Mouse (Mus musculus): ENCODE measurements around the gene Cd163. TPM values are rescaled to one million over a fixed set of nuclear protein-coding genes. Genes with fewer than 3 reads are reported as not detected.
"Not testable (repeated sequence)": the region's sequence is repeated elsewhere in the genome, so short reads cannot be mapped to it uniquely, and the experiment has no call there.

Cd163 gene
- polyA plus RNA-seq, 1 experiment from 2014 or later = not detected

DNA sequence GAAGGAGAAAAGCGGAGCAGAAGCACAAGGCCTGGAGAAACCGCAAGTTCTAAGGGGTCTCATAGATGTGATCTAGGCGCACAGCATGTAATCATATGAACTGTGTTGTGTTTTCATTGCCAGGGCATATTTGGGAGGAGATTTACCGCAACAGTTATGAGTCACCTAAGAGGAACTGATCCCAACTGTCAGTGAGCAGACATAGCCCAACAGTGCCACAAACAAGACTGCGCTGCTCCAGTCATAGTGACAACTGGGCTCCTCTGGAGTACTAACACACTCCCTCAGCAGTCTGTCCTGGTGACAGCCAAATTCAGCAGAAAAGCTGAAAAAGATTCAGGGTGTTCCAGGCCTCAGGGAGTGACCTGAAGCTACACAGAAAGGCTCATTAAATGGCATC, 7.1 kb upstream of the Cd163 start:
- H3K9ac ChIP-seq (ENCODE audit: low read depth, low read length); H3K4me1 ChIP-seq (ENCODE audit: control insufficient read depth, insufficient read depth, low read length); H3K27me3 ChIP-seq (ENCODE audit: control insufficient read depth, insufficient read depth, low read length); H3K9me3 ChIP-seq (replicated peaks; ENCODE audit: control insufficient read depth, low read length); H3K27ac ChIP-seq (ENCODE audit: low read depth, low read length); H3K4me3 ChIP-seq (ENCODE audit: low read depth, low read length); H3K36me3 ChIP-seq (ENCODE audit: control insufficient read depth, insufficient read depth, low read length); ATAC-seq (replicated peaks; ENCODE audit: insufficient number of reproducible peaks, low FRiP score, low TSS enrichment); H3K4me2 ChIP-seq: not testable (repeated sequence)
- WGBS (ENCODE audit: insufficient replicate concordance) = 88% methylated on average over 4 of the region's 5 CpGs

DNA sequence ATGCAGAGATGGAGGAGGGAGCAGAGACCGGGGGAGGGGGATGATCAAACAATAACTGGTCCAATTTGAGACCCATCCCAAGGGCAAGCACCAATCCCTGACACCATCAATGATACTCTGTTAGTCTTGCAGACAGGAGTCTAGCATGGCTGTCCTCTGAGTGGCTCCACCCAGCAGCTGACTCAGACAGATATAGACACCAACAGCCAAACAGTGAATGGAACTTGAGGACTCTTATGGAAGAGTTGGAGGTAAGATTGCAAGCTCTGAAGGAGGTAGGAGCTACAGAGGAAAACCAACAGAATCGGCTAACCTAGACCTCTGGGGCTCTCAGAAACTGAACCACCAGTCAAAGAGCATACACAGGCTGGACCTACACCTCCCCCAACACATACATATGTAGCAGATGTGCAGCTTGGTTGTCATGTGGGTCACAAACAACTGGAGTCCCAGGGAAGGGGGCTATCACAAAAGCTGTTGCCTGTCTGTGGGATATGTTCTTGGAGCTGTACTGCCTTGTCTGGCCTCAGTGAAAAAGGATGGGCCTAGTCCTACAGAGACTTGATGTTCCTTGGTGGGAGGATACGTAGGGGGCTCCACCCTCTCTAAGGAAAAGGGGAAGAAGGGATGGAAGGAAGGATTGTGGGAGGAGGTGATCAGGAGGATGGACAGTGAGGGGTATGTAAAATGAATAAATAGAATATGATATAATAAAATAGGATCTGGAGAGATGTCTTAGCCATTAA, 2.8 kb upstream of the Cd163 start:
- Histone ChIP-seq H3K4me3 (ENCODE audit: low read depth, low read length) (no peak overlapping the region), H3K27ac (ENCODE audit: low read depth, low read length) (no peak overlapping the region), H3K27me3 (ENCODE audit: control insufficient read depth, insufficient read depth, low read length) (no peaks in the 10 kb centered on the region), H3K4me2 (no peak overlapping the region), H3K9ac (ENCODE audit: low read depth, low read length) (no peak overlapping the region), H3K36me3 (ENCODE audit: control insufficient read depth, insufficient read depth, low read length) (no peaks in the 10 kb centered on the region), H3K9me3 (replicated peaks; ENCODE audit: control insufficient read depth, low read length) (no peaks in the 10 kb centered on the region), H3K4me1 (ENCODE audit: control insufficient read depth, insufficient read depth, low read length) (no peaks in the 10 kb centered on the region)
- 71% methylated on average over 3 of the region's 3 CpGs for WGBS (ENCODE audit: insufficient replicate concordance)
- no peak for ATAC-seq (replicated peaks; ENCODE audit: insufficient number of reproducible peaks, low FRiP score, low TSS enrichment)

DNA sequence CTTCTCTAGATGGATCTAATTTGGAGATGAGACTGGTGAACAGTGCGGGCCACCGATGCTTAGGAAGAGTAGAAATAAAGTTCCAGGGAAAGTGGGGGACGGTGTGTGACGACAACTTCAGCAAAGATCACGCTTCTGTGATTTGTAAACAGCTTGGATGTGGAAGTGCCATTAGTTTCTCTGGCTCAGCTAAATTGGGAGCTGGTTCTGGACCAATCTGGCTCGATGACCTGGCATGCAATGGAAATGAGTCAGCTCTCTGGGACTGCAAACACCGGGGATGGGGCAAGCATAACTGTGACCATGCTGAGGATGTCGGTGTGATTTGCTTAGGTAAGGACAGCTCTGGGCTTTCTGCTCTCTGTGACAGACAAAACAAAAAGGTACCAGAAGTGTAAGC, 4.5 kb downstream of the Cd163 start:
- no peak overlapping the region for H3K4me3 ChIP-seq (ENCODE audit: low read depth, low read length)
- WGBS (ENCODE audit: insufficient replicate concordance) = 80% methylated on average over 8 of the region's 8 CpGs
- H3K4me2 ChIP-seq = no peak overlapping the region
- no peaks in the 10 kb centered on the region for H3K27me3 ChIP-seq (ENCODE audit: control insufficient read depth, insufficient read depth, low read length)
- no peaks in the 10 kb centered on the region for H3K4me1 ChIP-seq (ENCODE audit: control insufficient read depth, insufficient read depth, low read length)
- no peak for ATAC-seq (replicated peaks; ENCODE audit: insufficient number of reproducible peaks, low FRiP score, low TSS enrichment)
- H3K9me3 ChIP-seq (replicated peaks; ENCODE audit: control insufficient read depth, low read length) = no peaks in the 10 kb centered on the region
- no peak overlapping the region for H3K27ac ChIP-seq (ENCODE audit: low read depth, low read length)
- H3K36me3 ChIP-seq (ENCODE audit: control insufficient read depth, insufficient read depth, low read length) = no peaks in the 10 kb centered on the region
- H3K9ac ChIP-seq (ENCODE audit: low read depth, low read length) = no peak overlapping the region

- Histone ChIP-seq H3K4me3 (ENCODE audit: low read depth, low read length) (no peak overlapping the region), H3K9me3 (replicated peaks; ENCODE audit: control insufficient read depth, low read length) (no peaks in the 10 kb centered on the region), H3K9ac (ENCODE audit: low read depth, low read length) (no peak overlapping the region), H3K36me3 (ENCODE audit: control insufficient read depth, insufficient read depth, low read length) (no peaks in the 10 kb centered on the region), H3K4me2 (no peak overlapping the region), H3K27ac (ENCODE audit: low read depth, low read length) (no peak overlapping the region), H3K27me3 (ENCODE audit: control insufficient read depth, insufficient read depth, low read length) (no peaks in the 10 kb centered on the region), H3K4me1 (ENCODE audit: control insufficient read depth, insufficient read depth, low read length) (no peaks in the 10 kb centered on the region)
- ATAC-seq (replicated peaks; ENCODE audit: insufficient number of reproducible peaks, low FRiP score, low TSS enrichment) = no peak
- WGBS (ENCODE audit: insufficient replicate concordance) = 76% methylated on average over 6 of the region's 6 CpGs
Measured at GRCm38 (mm10) chr6:124312292-124312691, 7.8 kb downstream of the Cd163 start.

GRCm38 (mm10) chr6:124320371-124320770, 15.9 kb downstream of the Cd163 start:
- Histone ChIP-seq H3K4me3 (ENCODE audit: low read depth, low read length) (no peak overlapping the region), H3K27ac (ENCODE audit: low read depth, low read length) (no peak overlapping the region), H3K9me3 (replicated peaks; ENCODE audit: control insufficient read depth, low read length) (no peaks in the 10 kb centered on the region), H3K4me1 (ENCODE audit: control insufficient read depth, insufficient read depth, low read length) (no peaks in the 10 kb centered on the region), H3K36me3 (ENCODE audit: control insufficient read depth, insufficient read depth, low read length) (no peaks in the 10 kb centered on the region), H3K9ac (ENCODE audit: low read depth, low read length) (no peak overlapping the region), H3K4me2 (no peak overlapping the region), H3K27me3 (ENCODE audit: control insufficient read depth, insufficient read depth, low read length) (no peaks in the 10 kb centered on the region)
- no peak for ATAC-seq (replicated peaks; ENCODE audit: insufficient number of reproducible peaks, low FRiP score, low TSS enrichment)
- 62% methylated on average over 6 of the region's 6 CpGs for WGBS (ENCODE audit: insufficient replicate concordance)

DNA sequence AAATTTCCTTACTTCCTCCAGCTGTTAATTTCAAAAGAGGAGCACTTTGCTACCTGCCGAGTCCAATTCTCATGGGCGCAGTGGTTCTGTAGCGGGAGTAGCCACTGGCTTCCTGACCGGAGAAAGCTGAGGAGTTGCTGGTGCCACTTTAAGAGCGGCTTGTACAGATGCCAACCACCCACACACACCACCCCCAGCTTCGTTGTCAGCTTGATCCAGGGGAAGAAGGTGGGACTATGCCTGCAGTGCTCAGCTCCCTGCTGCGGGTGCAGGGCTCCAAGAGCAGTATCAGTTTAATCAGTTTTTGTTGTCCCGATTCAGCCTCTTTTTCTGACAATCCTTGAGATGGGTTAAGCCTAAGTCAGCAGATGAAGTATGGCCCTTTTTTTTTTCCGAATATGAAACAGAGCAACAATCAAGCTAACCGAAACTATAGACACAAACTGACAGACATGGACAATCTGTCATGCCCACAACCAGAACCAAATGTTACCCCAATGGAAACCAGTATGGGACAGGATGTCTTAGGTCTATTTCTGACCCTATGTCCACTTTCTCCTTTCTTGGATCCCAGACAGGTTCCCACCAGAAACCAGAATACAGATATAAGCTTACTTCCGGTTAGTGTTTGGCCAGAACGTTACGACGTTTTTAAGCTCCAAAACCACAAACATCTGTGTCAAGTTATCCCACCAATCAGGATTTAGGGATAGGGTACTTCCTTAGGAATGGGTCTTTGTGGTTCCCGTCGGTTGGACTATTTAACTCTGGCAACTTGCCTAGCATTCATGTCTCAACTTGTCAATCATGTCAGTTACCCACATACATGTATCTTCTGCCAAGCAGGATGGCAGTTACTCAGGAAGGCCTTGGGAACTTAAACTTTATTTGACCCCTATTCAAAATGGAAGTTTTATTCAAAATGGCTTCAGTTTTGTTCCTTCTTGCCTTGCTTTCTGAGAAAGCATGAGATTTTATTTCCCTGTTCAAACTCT, 17.3 kb downstream of the Cd163 start:
- Histone ChIP-seq H3K4me1 (ENCODE audit: control insufficient read depth, insufficient read depth, low read length) (no peaks in the 10 kb centered on the region), H3K9me3 (replicated peaks; ENCODE audit: control insufficient read depth, low read length) (no peaks in the 10 kb centered on the region), H3K27ac (ENCODE audit: low read depth, low read length) (no peak overlapping the region), H3K4me2 (no peak overlapping the region), H3K4me3 (ENCODE audit: low read depth, low read length) (no peak overlapping the region), H3K9ac (ENCODE audit: low read depth, low read length) (no peak overlapping the region), H3K36me3 (ENCODE audit: control insufficient read depth, insufficient read depth, low read length) (no peaks in the 10 kb centered on the region), H3K27me3 (ENCODE audit: control insufficient read depth, insufficient read depth, low read length) (no peaks in the 10 kb centered on the region)
- no peak for ATAC-seq (replicated peaks; ENCODE audit: insufficient number of reproducible peaks, low FRiP score, low TSS enrichment)
- 82% methylated on average over 16 of the region's 16 CpGs for WGBS (ENCODE audit: insufficient replicate concordance)

DNA sequence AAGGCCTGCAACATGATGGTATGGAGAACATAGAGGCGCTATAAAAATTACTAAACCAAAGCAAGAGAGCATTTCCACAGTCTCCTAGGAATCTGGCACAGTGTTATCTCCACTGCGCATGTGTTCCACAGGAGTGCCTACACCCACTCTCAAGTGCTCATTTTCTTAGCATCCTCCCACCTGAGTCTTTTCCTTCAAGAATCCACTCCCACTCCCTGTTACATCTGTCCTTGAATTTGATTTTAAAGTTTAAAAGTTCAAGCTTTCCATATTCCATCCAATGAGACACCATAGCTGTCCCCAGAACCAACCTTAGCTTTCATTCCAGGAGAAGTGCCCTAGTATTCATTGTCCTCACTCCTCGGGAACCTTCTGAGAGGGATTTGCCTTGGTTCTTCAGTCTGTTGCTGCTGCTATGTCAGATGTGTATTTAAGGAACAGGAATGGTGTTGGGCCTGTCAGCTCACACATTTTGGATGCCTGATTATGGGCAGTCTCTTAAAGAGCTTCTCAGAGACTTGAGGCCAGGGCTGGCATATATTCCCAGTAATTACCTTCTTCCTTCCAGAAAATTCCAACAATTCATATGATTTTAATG, 24.0 kb downstream of the Cd163 start:
- H3K9ac ChIP-seq (ENCODE audit: low read depth, low read length) = no peak overlapping the region
- ATAC-seq (replicated peaks; ENCODE audit: insufficient number of reproducible peaks, low FRiP score, low TSS enrichment) = no peak
- no peaks in the 10 kb centered on the region for H3K36me3 ChIP-seq (ENCODE audit: control insufficient read depth, insufficient read depth, low read length)
- H3K27me3 ChIP-seq (ENCODE audit: control insufficient read depth, insufficient read depth, low read length) = no peaks in the 10 kb centered on the region
- H3K9me3 ChIP-seq (replicated peaks; ENCODE audit: control insufficient read depth, low read length) = no peaks in the 10 kb centered on the region
- H3K4me2 ChIP-seq = no peak overlapping the region
- no peak overlapping the region for H3K27ac ChIP-seq (ENCODE audit: low read depth, low read length)
- whole genome bisulfite sequencing (ENCODE audit: insufficient replicate concordance) = 87% methylated on average over 3 of the region's 3 CpGs
- H3K4me1 ChIP-seq (ENCODE audit: control insufficient read depth, insufficient read depth, low read length) = no peaks in the 10 kb centered on the region
- H3K4me3 ChIP-seq (ENCODE audit: low read depth, low read length) = no peak overlapping the region

- H3K4me3 ChIP-seq (ENCODE audit: low read depth, low read length) = no peak overlapping the region
- H3K27ac ChIP-seq (ENCODE audit: low read depth, low read length) = no peak overlapping the region
- no peaks in the 10 kb centered on the region for H3K27me3 ChIP-seq (ENCODE audit: control insufficient read depth, insufficient read depth, low read length)
- H3K4me2 ChIP-seq = no peak overlapping the region
- H3K36me3 ChIP-seq (ENCODE audit: control insufficient read depth, insufficient read depth, low read length) = no peaks in the 10 kb centered on the region
- H3K9ac ChIP-seq (ENCODE audit: low read depth, low read length) = no peak overlapping the region
- no peaks in the 10 kb centered on the region for H3K9me3 ChIP-seq (replicated peaks; ENCODE audit: control insufficient read depth, low read length)
- 88% methylated on average over 7 of the region's 7 CpGs for WGBS (ENCODE audit: insufficient replicate concordance)
- H3K4me1 ChIP-seq (ENCODE audit: control insufficient read depth, insufficient read depth, low read length) = no peaks in the 10 kb centered on the region
- ATAC-seq (replicated peaks; ENCODE audit: insufficient number of reproducible peaks, low FRiP score, low TSS enrichment) = no peak
Measured at GRCm38 (mm10) chr6:124329622-124330021, 25.2 kb downstream of the Cd163 start.

Measured in heart, embryonic 11.5 days (tissue).